Mouse (Mus musculus) neural tube, embryonic 12.5 days (tissue): ENCODE data around the gene Slc9a4. TPM values are rescaled to one million over a fixed set of nuclear protein-coding genes. Genes with fewer than 3 reads are reported as not detected.
"Not testable (repeated sequence)": the region's sequence is repeated elsewhere in the genome, so short reads cannot be mapped to it uniquely, and the experiment has no call there.

Experiments used
- ATAC-seq: fragments of 200-750 bp; cut with Nextera tagmentation; 2 replicates; pipeline ENCODE4 v1.8.0; 2017; ENCODE audit warnings: low read depth, mild to moderate bottlenecking, moderate TSS enrichment, moderate library complexity; ENCODE audit not compliant: low FRiP score
- H3K27ac ChIP-seq: fragments of 300-500 bp; sonication (generic); 2 replicates; pipeline ENCODE4 v1.5.1; 2016
- H3K27me3 ChIP-seq: fragments of 300-500 bp; sonication (generic); replicated peaks from 2 replicates; pipeline ENCODE4 v1.6.1; 2016; ENCODE audit warnings: mild to moderate bottlenecking
- H3K36me3 ChIP-seq: fragments of 300-500 bp; sonication (generic); 2 replicates; pipeline ENCODE4 v1.6.1; 2016; ENCODE audit warnings: mild to moderate bottlenecking
- H3K4me1 ChIP-seq: fragments of 300-500 bp; sonication (generic); 2 replicates; pipeline ENCODE4 v1.6.1; 2016
- H3K4me2 ChIP-seq: fragments of 300-500 bp; sonication (generic); replicated peaks from 2 replicates; pipeline ENCODE4 v1.6.1; 2016; ENCODE audit warnings: mild to moderate bottlenecking
- H3K4me3 ChIP-seq: fragments of 300-500 bp; sonication (generic); 2 replicates; pipeline ENCODE4 v1.5.1; 2016
- H3K9ac ChIP-seq: fragments of 300-500 bp; sonication (generic); 2 replicates; pipeline ENCODE4 v1.6.1; 2016; ENCODE audit warnings: mild to moderate bottlenecking
- H3K9me3 ChIP-seq: fragments of 300-500 bp; sonication (generic); 2 replicates; pipeline ENCODE4 v1.6.1; 2016; ENCODE audit warnings: mild to moderate bottlenecking
- WGBS: fragments of 180-500 bp; shearing (Covaris S2); methylation state at CpG from one replicate; pipeline ENCODE4 v1.1.7; 2016; 5-methylcytosine and 5-hydroxymethylcytosine counted together
- polyA plus RNA-seq: library from polyadenylated mRNA; unstranded; fragments of >200 nt; fragmentation: Nextera tagmentation; extraction: Ambion mirVana; gene quantifications from 2 replicates; pipeline ENCODE4 v1.2.1, GENCODE M21; 2016

Slc9a4 gene
- not detected in 2 replicates for polyA plus RNA-seq

GRCm38 (mm10) chr1:40579784-40580183, at the start of gene Slc9a4:
Gene Slc9a4, plus strand, starts transcription at chr1:40580081.
- Histone ChIP-seq H3K4me3 (no peak within 1 kb of the TSS), H3K36me3 (no peaks in the 10 kb centered on the region), H3K9ac (no peak within 1 kb of the TSS), H3K9me3 (no peaks in the 10 kb centered on the region), H3K4me1 (no peaks in the 10 kb centered on the region), H3K27me3 (no peaks in the 10 kb centered on the region), H3K27ac (no peak within 1 kb of the TSS), H3K4me2 (no peak within 1 kb of the TSS)
- 15% methylated on average over 7 of the region's 7 CpGs for WGBS
- ATAC-seq, result no peak

- 82% methylated on average over 5 of the region's 5 CpGs for whole genome bisulfite sequencing
- ATAC-seq, result no peak
- Histone ChIP-seq H3K9me3 (no peaks in the 10 kb centered on the region), H3K36me3 (no peaks in the 10 kb centered on the region), H3K9ac (no peak overlapping the region), H3K4me2 (no peak overlapping the region), H3K27me3 (no peaks in the 10 kb centered on the region), H3K4me3 (no peak overlapping the region), H3K27ac (no peak overlapping the region), H3K4me1 (no peaks in the 10 kb centered on the region)
Observed at GRCm38 (mm10) chr1:40537577-40537976, 42.3 kb upstream of the Slc9a4 start.

- H3K36me3 ChIP-seq, result no peaks in the 10 kb centered on the region
- no peak overlapping the region for H3K4me3 ChIP-seq
- no peak overlapping the region for H3K9ac ChIP-seq
- no peak overlapping the region for H3K27ac ChIP-seq
- H3K27me3 ChIP-seq, result no peaks in the 10 kb centered on the region
- no peaks in the 10 kb centered on the region for H3K9me3 ChIP-seq
- ATAC-seq, result no peak
- 0% methylated on average over 2 of the region's 2 CpGs for WGBS
- no peaks in the 10 kb centered on the region for H3K4me1 ChIP-seq
- no peak overlapping the region for H3K4me2 ChIP-seq
Observed at GRCm38 (mm10) chr1:40544650-40545049, 35.2 kb upstream of the Slc9a4 start.

- Histone ChIP-seq H3K27ac (no peak overlapping the region), H3K4me3 (no peak overlapping the region), H3K4me1 (no peaks in the 10 kb centered on the region), H3K4me2 (no peak overlapping the region), H3K9ac (no peak overlapping the region), H3K27me3 (no peaks in the 10 kb centered on the region), H3K36me3 (no peaks in the 10 kb centered on the region), H3K9me3 (no peaks in the 10 kb centered on the region)
- ATAC-seq, result no peak
- WGBS, result 86% methylated on average over 4 of the region's 4 CpGs
Observed at GRCm38 (mm10) chr1:40546645-40547044, 33.2 kb upstream of the Slc9a4 start.

- Histone ChIP-seq H3K36me3 (no peaks in the 10 kb centered on the region), H3K9ac (no peak overlapping the region), H3K4me1 (no peaks in the 10 kb centered on the region), H3K9me3 (no peaks in the 10 kb centered on the region), H3K27me3 (no peaks in the 10 kb centered on the region), H3K4me3 (no peak overlapping the region), H3K4me2 (0 out of 2 replicates have a peak overlapping the region, but pooled peaks have one; percentile 7), H3K27ac (no peak overlapping the region)
- 56% methylated on average over 11 of the region's 11 CpGs for WGBS
- ATAC-seq, result peak; percentile 73
Observed at GRCm38 (mm10) chr1:40547064-40547572, 32.8 kb upstream of the Slc9a4 start.

GRCm38 (mm10) chr1:40547762-40548161, 32.1 kb upstream of the Slc9a4 start:
- 52% methylated on average over 10 of the region's 10 CpGs for WGBS
- Histone ChIP-seq H3K9ac (no peak overlapping the region), H3K4me3 (no peak overlapping the region), H3K27me3 (no peaks in the 10 kb centered on the region), H3K9me3 (no peaks in the 10 kb centered on the region), H3K4me2 (0 out of 2 replicates have a peak overlapping the region, but pooled peaks have one; percentile 7), H3K4me1 (no peaks in the 10 kb centered on the region), H3K27ac (no peak overlapping the region), H3K36me3 (no peaks in the 10 kb centered on the region)
- ATAC-seq, result peak; percentile 61

GRCm38 (mm10) chr1:40569374-40569773, 10.5 kb upstream of the Slc9a4 start:
- Histone ChIP-seq H3K27me3 (no peaks in the 10 kb centered on the region), H3K4me1 (no peaks in the 10 kb centered on the region), H3K27ac (no peak overlapping the region), H3K36me3 (no peaks in the 10 kb centered on the region), H3K9ac (no peak overlapping the region), H3K4me2 (no peak overlapping the region), H3K4me3 (no peak overlapping the region), H3K9me3 (no peaks in the 10 kb centered on the region)
- WGBS, result 86% methylated on average over 4 of the region's 4 CpGs
- no peak for ATAC-seq

DNA sequence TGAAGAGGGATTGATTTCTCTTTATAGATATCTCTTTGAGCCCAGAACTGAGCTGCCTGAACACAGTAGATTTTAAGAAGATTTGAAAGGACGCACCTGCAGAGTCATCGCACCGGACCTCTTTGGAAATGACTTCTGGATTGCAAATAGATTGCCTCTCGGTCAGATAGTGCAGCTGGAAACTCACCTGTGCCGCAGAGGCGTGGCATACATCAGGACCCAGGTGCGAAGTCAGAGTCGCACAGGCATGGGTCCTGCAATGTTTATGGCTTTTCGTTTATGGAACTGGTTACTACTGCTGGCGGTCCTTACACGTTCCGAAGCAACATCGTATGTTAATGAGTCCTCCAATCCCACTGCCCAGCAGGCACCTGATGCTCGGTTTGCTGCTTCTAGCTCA, 388 bp downstream of the Slc9a4 start:
- Histone ChIP-seq H3K27me3 (no peaks in the 10 kb centered on the region), H3K4me2 (no peak overlapping the region), H3K9ac (no peak overlapping the region), H3K4me1 (no peaks in the 10 kb centered on the region), H3K27ac (no peak overlapping the region), H3K36me3 (no peaks in the 10 kb centered on the region), H3K9me3 (no peaks in the 10 kb centered on the region), H3K4me3 (no peak overlapping the region)
- 73% methylated on average over 14 of the region's 14 CpGs for WGBS
- ATAC-seq, result no peak

GRCm38 (mm10) chr1:40586776-40587175, 6.9 kb downstream of the Slc9a4 start:
- no peak overlapping the region for H3K4me2 ChIP-seq
- no peak overlapping the region for H3K4me3 ChIP-seq
- H3K9ac ChIP-seq, result no peak overlapping the region
- no peaks in the 10 kb centered on the region for H3K27me3 ChIP-seq
- no peaks in the 10 kb centered on the region for H3K4me1 ChIP-seq
- 85% methylated on average over 5 of the region's 5 CpGs for WGBS
- ATAC-seq, result no peak
- no peaks in the 10 kb centered on the region for H3K9me3 ChIP-seq
- H3K36me3 ChIP-seq, result no peaks in the 10 kb centered on the region
- H3K27ac ChIP-seq, result no peak overlapping the region

- no peaks in the 10 kb centered on the region for H3K36me3 ChIP-seq
- no peak overlapping the region for H3K9ac ChIP-seq
- H3K4me3 ChIP-seq, result no peak overlapping the region
- no peak overlapping the region for H3K4me2 ChIP-seq
- no peaks in the 10 kb centered on the region for H3K27me3 ChIP-seq
- no peaks in the 10 kb centered on the region for H3K9me3 ChIP-seq
- ATAC-seq, result no peak
- no peaks in the 10 kb centered on the region for H3K4me1 ChIP-seq
- WGBS, result 91% methylated on average over 4 of the region's 4 CpGs
- H3K27ac ChIP-seq, result no peak overlapping the region
Observed at GRCm38 (mm10) chr1:40590931-40591330, 11.1 kb downstream of the Slc9a4 start.

- H3K4me2 ChIP-seq, result no peak overlapping the region
- H3K4me3 ChIP-seq, result no peak overlapping the region
- H3K36me3 ChIP-seq, result no peaks in the 10 kb centered on the region
- no peak overlapping the region for H3K9ac ChIP-seq
- no peak for ATAC-seq
- no peaks in the 10 kb centered on the region for H3K4me1 ChIP-seq
- no peaks in the 10 kb centered on the region for H3K27me3 ChIP-seq
- 79% methylated on average over 5 of the region's 5 CpGs for WGBS
- H3K27ac ChIP-seq, result no peak overlapping the region
- H3K9me3 ChIP-seq, result no peaks in the 10 kb centered on the region
Observed at GRCm38 (mm10) chr1:40597822-40598221, 17.9 kb downstream of the Slc9a4 start.

DNA sequence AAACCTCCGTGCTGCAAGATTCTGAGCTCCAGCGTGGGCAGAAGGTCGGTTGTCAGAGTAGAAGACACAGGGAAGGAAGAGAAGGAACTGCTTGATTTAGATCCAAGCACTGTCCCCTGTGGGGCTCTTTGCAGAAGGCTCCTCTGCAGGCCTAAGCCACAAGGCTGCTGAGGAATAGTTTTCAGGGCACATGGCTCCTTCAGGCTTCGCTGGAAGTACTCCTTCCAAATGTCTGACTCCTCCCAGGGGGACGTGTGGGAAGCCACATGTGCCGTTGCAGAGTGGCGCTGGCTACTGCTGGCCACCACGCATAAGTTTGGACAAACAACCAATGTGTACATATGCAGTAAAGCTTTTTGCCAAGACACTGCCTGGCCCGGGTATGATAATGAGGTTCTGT, 19.8 kb downstream of the Slc9a4 start:
- not testable (repeated sequence) for H3K4me3 ChIP-seq, ATAC-seq, H3K27me3 ChIP-seq, H3K27ac ChIP-seq, H3K4me1 ChIP-seq, H3K9me3 ChIP-seq, H3K9ac ChIP-seq, H3K4me2 ChIP-seq, H3K36me3 ChIP-seq
- WGBS, result 89% methylated on average over 9 of the region's 9 CpGs
